ENCODE assay signal across 15 mouse cellular contexts in the genomic region with DNA sequence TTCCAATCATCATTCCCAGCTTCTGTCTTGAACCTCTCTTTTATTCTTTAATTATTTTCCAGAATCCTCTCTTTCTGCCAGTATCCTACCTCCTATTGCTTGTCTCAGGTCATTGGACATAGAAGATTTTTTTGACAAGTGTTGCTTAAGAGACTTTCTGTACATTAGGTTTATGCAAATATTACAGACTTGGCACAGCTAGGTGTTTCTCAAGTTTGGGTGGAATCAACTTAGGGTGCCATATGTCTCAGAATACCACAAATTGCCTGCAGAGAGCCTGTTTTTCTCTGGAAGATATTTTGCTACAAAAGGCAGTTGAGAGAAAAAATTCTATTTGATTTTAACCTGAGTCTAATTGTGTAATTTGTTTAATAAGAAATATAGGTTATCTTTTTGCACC.
DNase-seq lines count a peak whose midpoint lies in the region.
"Had no signal": no experiment of that assay in that cellular context is flagged by ENCODE, and none has a peak within 500 bp of the region (broad histone marks: within the 10 kb centered on the region; RNA-seq: fewer than 3 reads in every experiment).

No protein-coding gene starts in this region.

- DNase-seq in frontal cortex, adult 2 months (ENCODE audit: extremely low spot score in 1 of 2, low spot score in 1 of 2), result peak; percentile 3 to 19
- no peak for DNase-seq in frontal cortex, postnatal 14 days (ENCODE audit: low spot score in 2 of 2)
- DNase-seq in brain, adult 2 months (ENCODE audit: low read depth, low spot score), result peak; percentile 48
- DNase-seq in telencephalon, adult 2 months (ENCODE audit: low read depth, low spot score), result peak; percentile 29
- DNase-seq in lung, postnatal 25 days (ENCODE audit: low spot score), result no peak
- DNase-seq: adrenal gland, adult 2 months; adrenal gland, postnatal 10 days; adrenal gland, postnatal 25 days; cerebellum, adult 11 months; cerebellum, adult 18-20 months; cerebellum, adult 8-10 months; cerebellum, adult 9-11 months; cerebellum, postnatal 14 days; cerebellum, postnatal 36 days; embryo, embryonic 11 days had no signal

Comparison
In these comparisons a context has a peak if more than half of its experiments do, and no peak if none do; other contexts are left out.
1. DNase-seq: peak in frontal cortex, adult 2 months (2 of 2), brain, adult 2 months (single experiment) and telencephalon, adult 2 months (single experiment); none in frontal cortex, postnatal 14 days (0 of 2) and lung, postnatal 25 days (single experiment).